Mouse (Mus musculus): ENCODE measurements around the gene Pdf.

DNA sequence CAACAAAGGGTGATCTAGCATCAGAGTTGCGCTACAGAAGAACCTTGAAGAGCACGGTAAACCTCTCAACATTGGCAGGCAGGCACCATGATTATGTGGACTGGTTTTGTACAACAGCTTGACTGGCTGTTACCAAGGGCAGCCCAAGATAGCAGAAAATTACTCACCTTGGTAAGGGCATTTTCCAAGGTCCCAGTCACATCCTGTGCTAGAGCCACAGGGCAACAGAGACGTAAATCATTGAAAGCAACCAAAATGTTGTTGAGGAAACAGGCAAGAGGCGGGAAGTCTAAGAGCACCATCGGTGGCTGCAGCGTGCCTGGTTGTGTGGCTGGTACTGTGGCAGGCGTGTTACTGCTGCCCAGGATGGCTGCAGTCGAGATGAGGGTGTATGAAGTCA lies 3.6 kb upstream of the Pdf start:
- TF ChIP-seq POLR2A (IDR thresholded peaks at IDR 0.05; ENCODE audit: low read depth, low read length) = no peak
- no peak for TF ChIP-seq CTCF (conservative IDR thresholded peaks at IDR 0.05; ENCODE audit: insufficient read depth, insufficient read length, low read depth, low read length)

All from kidney, adult 2 months (tissue).